Mouse (Mus musculus) olfactory bulb, adult 2 months (tissue): ENCODE measurements around the gene Gm12216. TPM values are rescaled to one million over a fixed set of nuclear protein-coding genes. Genes with fewer than 3 reads are reported as not detected.

ENCODE experiments used
- H3K27ac ChIP-seq: fragments of 200-500 bp; 2 replicates; pipeline ENCODE4 v1.5.1; 2012; ENCODE audit warnings: low read depth, low read length; ENCODE audit not compliant: insufficient read depth
- H3K4me1 ChIP-seq: fragments of 200-500 bp; 2 replicates; pipeline ENCODE4 v1.6.1; 2012; ENCODE audit warnings: low read length; ENCODE audit not compliant: control insufficient read depth, insufficient read depth
- H3K4me3 ChIP-seq: fragments of 200-500 bp; 2 replicates; pipeline ENCODE4 v1.5.1; 2012; ENCODE audit warnings: mild to moderate bottlenecking, low read depth, low read length, moderate library complexity; ENCODE audit not compliant: insufficient read depth
- CTCF ChIP-seq: fragments of 200-500 bp; IDR thresholded peaks from 2 replicates; pipeline ENCODE4 v1.5.1; 2012; ENCODE audit warnings: low read depth, mild to moderate bottlenecking, low read length, moderate library complexity; ENCODE audit not compliant: insufficient read depth
- POLR2A ChIP-seq: fragments of 200-500 bp; IDR thresholded peaks from 2 replicates; pipeline ENCODE4 v1.6.1; 2012; ENCODE audit warnings: mild to moderate bottlenecking, low read depth, low read length, moderate library complexity; ENCODE audit not compliant: insufficient read depth
- WGBS: fragments of 180-500 bp; shearing (Covaris S2); methylation state at CpG from one replicate; pipeline ENCODE4 v1.1.7; 2018; 5-methylcytosine and 5-hydroxymethylcytosine counted together
- polyA plus RNA-seq: library from polyadenylated mRNA; stranded (reverse); fragments of >200 nt; gene quantifications from 2 replicates; pipeline ENCODE4 v1.2.4, GENCODE M21; 2012; ENCODE audit warnings: low replicate concordance; ENCODE audit not compliant: missing spikeins, insufficient read depth, insufficient read length

The Gm12216 gene
- polyA plus RNA-seq, 1 experiment: not detected

GRCm38 (mm10) chr11:53794015-53794414, 65.0 kb downstream of the Gm12216 start:
- TF ChIP-seq POLR2A (no peak), CTCF (no peak)
- Histone ChIP-seq H3K27ac (no peak overlapping the region), H3K4me3 (no peak overlapping the region), H3K4me1 (peaks cover 11% of the 10 kb centered on the region)
- WGBS: 99% methylated on average over 3 of the region's 3 CpGs

DNA sequence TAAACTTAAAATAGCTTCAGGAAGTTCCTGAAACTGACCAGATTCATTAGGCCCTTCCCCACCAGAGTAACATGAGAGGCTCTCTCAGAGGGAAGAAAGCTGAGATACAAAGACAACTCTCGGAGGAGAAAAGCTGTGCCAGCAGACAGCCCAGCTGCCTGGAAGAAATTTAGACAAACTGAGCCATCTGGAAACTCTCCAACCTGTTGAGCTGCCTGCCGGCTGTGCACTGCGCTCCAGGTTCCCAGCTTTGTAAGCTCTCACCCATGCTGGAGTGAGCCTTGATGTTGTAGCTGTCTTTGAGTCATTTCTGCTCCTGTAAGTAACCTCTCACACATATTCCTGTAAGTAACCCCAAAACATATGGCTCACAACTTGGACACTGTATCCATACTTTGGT, 66.1 kb downstream of the Gm12216 start:
- TF ChIP-seq CTCF: no peak
- no peak for TF ChIP-seq POLR2A
- Histone ChIP-seq H3K4me3 (no peak overlapping the region), H3K27ac (no peak overlapping the region), H3K4me1 (peaks cover 11% of the 10 kb centered on the region)
- 40% methylated on average over 3 of the region's 3 CpGs for WGBS

DNA sequence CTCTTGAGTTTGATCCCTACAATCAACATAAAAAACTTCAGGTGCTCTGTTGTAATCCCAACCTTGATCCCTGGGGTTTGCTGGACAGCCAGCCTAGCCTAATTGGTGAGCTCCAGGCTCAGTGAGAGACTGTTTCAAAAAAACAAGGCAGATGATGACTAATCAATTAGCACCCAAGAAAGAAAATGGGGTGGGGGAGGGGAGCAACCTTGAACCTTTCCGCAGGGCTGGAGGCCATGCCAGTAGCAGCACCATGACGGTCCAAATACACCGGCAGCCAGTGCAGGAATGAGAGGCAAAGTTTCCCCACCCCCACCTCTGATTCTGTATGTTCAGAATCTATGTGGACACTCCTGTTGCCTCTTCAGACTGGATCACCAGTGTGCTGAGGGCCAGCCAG, 69.8 kb downstream of the Gm12216 start:
- WGBS: 67% methylated on average over 3 of the region's 3 CpGs
- TF ChIP-seq CTCF (no peak), POLR2A (no peak)
- Histone ChIP-seq H3K4me1 (no peaks in the 10 kb centered on the region), H3K4me3 (no peak overlapping the region), H3K27ac (no peak overlapping the region)

DNA sequence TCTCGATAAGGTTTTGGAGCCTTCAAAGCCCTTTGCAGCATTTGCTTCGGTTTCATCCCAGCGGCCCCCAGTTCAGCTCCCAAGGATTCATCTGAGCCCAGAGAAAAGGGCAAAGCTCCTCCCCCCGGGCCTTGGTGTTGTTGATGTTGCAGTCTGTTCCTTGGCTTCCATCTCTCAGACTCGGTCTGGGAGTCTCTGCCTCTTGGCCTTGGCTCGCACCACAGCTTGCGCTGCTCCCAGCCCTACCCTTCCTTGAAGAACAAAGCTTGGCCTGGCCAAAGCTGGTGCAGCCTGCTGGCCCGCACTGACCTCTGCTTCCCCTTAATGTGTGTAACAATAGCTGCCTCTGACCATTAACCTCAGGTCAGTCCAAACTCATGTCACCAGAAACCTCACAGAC, 70.9 kb downstream of the Gm12216 start:
- Histone ChIP-seq H3K4me1 (no peaks in the 10 kb centered on the region), H3K27ac (no peak overlapping the region), H3K4me3 (no peak overlapping the region)
- WGBS: 89% methylated on average over 8 of the region's 8 CpGs
- TF ChIP-seq POLR2A (no peak), CTCF (no peak)

DNA sequence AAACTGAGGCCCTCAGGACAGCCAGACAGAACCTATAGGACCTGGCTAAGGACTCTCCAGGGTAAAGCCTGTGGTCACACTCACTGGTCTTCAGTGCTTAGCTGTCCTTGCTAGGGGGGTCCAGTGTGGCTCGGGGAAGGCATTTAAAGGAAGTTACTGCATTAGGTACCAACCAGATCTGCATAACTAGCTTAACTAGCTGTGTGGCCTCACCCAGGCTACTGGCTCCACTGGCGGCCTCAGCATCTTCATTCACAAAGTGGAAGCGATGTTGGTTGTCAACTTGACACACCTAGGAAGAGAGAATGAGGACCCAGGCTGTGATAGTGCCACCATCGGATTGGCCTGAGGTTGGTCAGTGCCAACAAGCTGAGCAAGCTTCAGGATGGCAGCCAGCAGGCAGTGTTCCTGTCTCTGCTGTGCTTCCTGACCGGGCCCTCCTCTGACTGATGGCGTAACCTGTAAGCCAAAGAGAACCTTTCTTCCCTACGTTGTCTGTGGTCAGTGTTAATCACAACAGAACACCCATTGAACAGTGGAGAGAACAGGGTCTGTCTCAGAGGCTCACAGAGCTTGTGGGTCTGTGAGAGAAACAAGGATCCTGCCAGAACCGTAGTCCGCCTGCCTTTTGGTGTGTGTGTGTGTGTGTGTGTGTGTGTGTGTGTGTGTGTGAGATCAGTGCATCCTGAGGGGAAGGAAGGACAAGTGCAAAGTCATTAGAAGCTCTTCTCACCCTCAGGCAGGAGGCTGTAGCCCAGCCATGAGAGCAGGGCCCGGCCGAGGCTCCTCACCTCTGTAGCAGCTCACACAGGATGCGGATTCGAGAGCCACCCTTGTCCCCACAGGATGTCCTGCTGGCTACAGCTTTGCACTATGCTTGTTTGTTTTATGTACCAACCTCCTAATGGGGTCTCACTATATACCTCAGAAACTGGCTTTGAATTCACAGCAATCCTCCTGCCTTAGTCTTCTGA, 72.7 kb downstream of the Gm12216 start:
- no peak overlapping the region for H3K27ac ChIP-seq
- H3K4me1 ChIP-seq: no peaks in the 10 kb centered on the region
- no peak for TF ChIP-seq POLR2A
- no peak for TF ChIP-seq CTCF
- H3K4me3 ChIP-seq: no peak overlapping the region
- 86% methylated on average over 13 of the region's 13 CpGs for WGBS

GRCm38 (mm10) chr11:53785311-53785936, 73.6 kb downstream of the Gm12216 start:
- Histone ChIP-seq H3K27ac (no peak overlapping the region), H3K4me3 (no peak overlapping the region), H3K4me1 (no peaks in the 10 kb centered on the region)
- TF ChIP-seq POLR2A (no peak), CTCF (no peak)
- 94% methylated on average over 3 of the region's 3 CpGs for WGBS

- TF ChIP-seq POLR2A (no peak), CTCF (no peak)
- H3K4me1 ChIP-seq: no peaks in the 10 kb centered on the region
- no peak overlapping the region for H3K27ac ChIP-seq
- WGBS: 89% methylated on average over 9 of the region's 9 CpGs
- H3K4me3 ChIP-seq: no peak overlapping the region
These were observed 75.8 kb downstream of the Gm12216 start for GRCm38 (mm10) chr11:53783288-53783687.

- H3K27ac ChIP-seq: no peak overlapping the region
- WGBS: 96% methylated on average over 7 of the region's 7 CpGs
- no peak for TF ChIP-seq POLR2A
- H3K4me1 ChIP-seq: no peaks in the 10 kb centered on the region
- no peak overlapping the region for H3K4me3 ChIP-seq
These were observed 77.1 kb downstream of the Gm12216 start for GRCm38 (mm10) chr11:53781964-53782363.

GRCm38 (mm10) chr11:53781201-53781775, 77.8 kb downstream of the Gm12216 start:
- Histone ChIP-seq H3K27ac (no peak overlapping the region), H3K4me1 (no peaks in the 10 kb centered on the region), H3K4me3 (no peak overlapping the region)
- WGBS: 88% methylated on average over 4 of the region's 4 CpGs
- TF ChIP-seq POLR2A (no peak), CTCF (no peak)
